Mouse (Mus musculus) MEL (cell line): ENCODE results near the gene Prkcz. TPM values are rescaled to one million over a fixed set of nuclear protein-coding genes. Genes with fewer than 3 reads are reported as not detected.
A peak's percentile ranks its signal among the peaks of the same experiment; 100 is the strongest.

ENCODE experiments used
- DNase-seq: peaks from one replicate; pipeline ENCODE4 v3.0.0; 2011; ENCODE audit warnings: low read depth, low spot score
- H3K27ac ChIP-seq: 2 replicates; pipeline ENCODE4 v1.5.1; 2012; ENCODE audit warnings: low read depth, mild to moderate bottlenecking, control low read depth, low read length, moderate library complexity; ENCODE audit not compliant: control insufficient read depth
- H3K27me3 ChIP-seq, 2 experiments: fragments of 150-350 bp in 1 of 2; sonication (generic) in 1 of 2; 2 replicates each; pipeline ENCODE4 v1.6.1; 2012; ENCODE audit warnings: low read length in 2 of 2, mild to moderate bottlenecking in 2 of 2, improper control_type of control experiment in 1 of 2, moderate library complexity in 1 of 2; ENCODE audit not compliant: insufficient read depth in 2 of 2, control insufficient read depth in 1 of 2
- H3K36me3 ChIP-seq, 2 experiments: 2 replicates each; pipeline ENCODE4 v1.6.1; 2012 to 2014; ENCODE audit warnings: low read length in 2 of 2, improper control_type of control experiment in 1 of 2, inconsistent platforms in 1 of 2, mild to moderate bottlenecking in 1 of 2; ENCODE audit not compliant: insufficient read depth in 2 of 2, control insufficient read depth in 1 of 2
- H3K4me1 ChIP-seq, 2 experiments: fragments of 150-350 bp in 1 of 2; sonication (generic) in 1 of 2; 2 replicates each; pipeline ENCODE4 v1.6.1; 2012; ENCODE audit warnings: low read length in 2 of 2, improper control_type of control experiment in 1 of 2, mild to moderate bottlenecking in 1 of 2; ENCODE audit not compliant: insufficient read depth in 2 of 2, control insufficient read depth in 1 of 2
- H3K4me3 ChIP-seq, 2 experiments: fragments of 150-350 bp in 1 of 2; sonication (generic) in 1 of 2; 2 replicates each; pipeline ENCODE4 v1.5.1; 2012; ENCODE audit warnings: low read depth in 2 of 2, low read length in 2 of 2, mild to moderate bottlenecking in 2 of 2, moderate library complexity in 2 of 2, control low read depth in 1 of 2, improper control_type of control experiment in 1 of 2; ENCODE audit not compliant: control insufficient read depth in 1 of 2, insufficient read depth in 1 of 2
- H3K79me2 ChIP-seq: 2 replicates; pipeline ENCODE4 v1.6.1; 2012; ENCODE audit warnings: mild to moderate bottlenecking, low read length, moderate library complexity; ENCODE audit not compliant: control insufficient read depth, poor library complexity, insufficient read depth
- H3K9ac ChIP-seq: 2 replicates; pipeline ENCODE4 v1.6.1; 2012; ENCODE audit warnings: low read depth, mild to moderate bottlenecking, control low read depth, low read length, moderate library complexity; ENCODE audit not compliant: control insufficient read depth, poor library complexity, severe bottlenecking
- H3K9me3 ChIP-seq: fragments of 150-350 bp; sonication (generic); replicated peaks from 2 replicates; pipeline ENCODE4 v1.6.1; 2012; ENCODE audit warnings: mild to moderate bottlenecking, low read length, improper control_type of control experiment, moderate library complexity; ENCODE audit not compliant: insufficient read depth
- BHLHE40 ChIP-seq: IDR thresholded peaks from 2 replicates; pipeline ENCODE4 v1.6.1; 2012; ENCODE audit warnings: low read depth, mild to moderate bottlenecking, inconsistent platforms, low read length, improper control_type of control experiment, borderline replicate concordance
- CHD1 ChIP-seq: IDR thresholded peaks from 2 replicates; pipeline ENCODE4 v1.6.1; 2012; ENCODE audit warnings: low read depth, mild to moderate bottlenecking, inconsistent platforms, low read length, improper control_type of control experiment
- CTCF ChIP-seq, 3 experiments: IDR thresholded peaks in 2 of 3; conservative IDR thresholded peaks in 1 of 3; 2 replicates each; pipeline ENCODE4 v1.5.1; 2011 to 2012; ENCODE audit warnings: low read length in 3 of 3, low read depth in 2 of 3, mild to moderate bottlenecking in 2 of 3, improper control_type of control experiment in 1 of 3, inconsistent platforms in 1 of 3, mixed read lengths in 1 of 3, moderate library complexity in 1 of 3; ENCODE audit not compliant: control insufficient read depth in 1 of 3, insufficient read depth in 1 of 3, poor library complexity in 1 of 3, severe bottlenecking in 1 of 3
- E2F4 ChIP-seq: IDR thresholded peaks from 2 replicates; pipeline ENCODE4 v1.6.1; 2011; ENCODE audit warnings: low read depth, low read length, improper control_type of control experiment, borderline replicate concordance
- EP300 ChIP-seq, 2 experiments: IDR thresholded peaks; 2 replicates each; pipeline ENCODE4 v1.6.1; 2011; ENCODE audit warnings: improper control_type of control experiment in 2 of 2, low read length in 2 of 2, low read depth in 1 of 2, mild to moderate bottlenecking in 1 of 2
- MAZ ChIP-seq: IDR thresholded peaks from 2 replicates; pipeline ENCODE4 v1.6.1; 2012; ENCODE audit warnings: low read depth, mild to moderate bottlenecking, inconsistent platforms, low read length, improper control_type of control experiment
- MEF2A ChIP-seq: IDR thresholded peaks from 2 replicates; pipeline ENCODE4 v1.6.1; 2014; ENCODE audit warnings: low read depth, mild to moderate bottlenecking, inconsistent platforms, low read length, improper control_type of control experiment; ENCODE audit not compliant: poor library complexity, insufficient replicate concordance, severe bottlenecking; ENCODE audit errors: extremely low read depth
- MYB ChIP-seq: IDR thresholded peaks from 2 replicates; pipeline ENCODE4 v1.6.1; 2011; ENCODE audit warnings: mild to moderate bottlenecking, low read depth, low read length, improper control_type of control experiment
- NRF1 ChIP-seq: IDR thresholded peaks from 2 replicates; pipeline ENCODE4 v1.6.1; 2014; ENCODE audit warnings: low read depth, mild to moderate bottlenecking, inconsistent platforms, low read length, improper control_type of control experiment, moderate library complexity; ENCODE audit not compliant: poor library complexity, insufficient read depth, severe bottlenecking
- POLR2A ChIP-seq, 2 experiments: IDR thresholded peaks; 2 replicates each; pipeline ENCODE4 v1.6.1; 2011 to 2012; ENCODE audit warnings: low read length in 2 of 2, mild to moderate bottlenecking in 2 of 2, control low read depth in 1 of 2, improper control_type of control experiment in 1 of 2, low read depth in 1 of 2, moderate library complexity in 1 of 2; ENCODE audit not compliant: control insufficient read depth in 1 of 2, insufficient read depth in 1 of 2, poor library complexity in 1 of 2
- POLR2AphosphoS2 ChIP-seq: IDR thresholded peaks from 2 replicates; pipeline ENCODE4 v1.6.1; 2011; ENCODE audit warnings: low read length, improper control_type of control experiment
- POLR2AphosphoS5 ChIP-seq: IDR thresholded peaks from 2 replicates; pipeline ENCODE4 v1.6.1; 2012; ENCODE audit warnings: low read depth, borderline replicate concordance, mild to moderate bottlenecking, inconsistent platforms, low read length, moderate library complexity, mixed read lengths
- RAD21 ChIP-seq: IDR thresholded peaks from 2 replicates; pipeline ENCODE4 v1.6.1; 2011; ENCODE audit warnings: mild to moderate bottlenecking, low read depth, low read length, improper control_type of control experiment
- RCOR1 ChIP-seq: IDR thresholded peaks from 2 replicates; pipeline ENCODE4 v1.6.1; 2012; ENCODE audit warnings: low read depth, mild to moderate bottlenecking, inconsistent platforms, low read length, improper control_type of control experiment
- SIN3A ChIP-seq: IDR thresholded peaks from 2 replicates; pipeline ENCODE4 v1.6.1; 2012; ENCODE audit warnings: low read length, improper control_type of control experiment, inconsistent platforms
- SMC3 ChIP-seq: IDR thresholded peaks from 2 replicates; pipeline ENCODE4 v1.6.1; 2011; ENCODE audit warnings: low read depth, low read length, improper control_type of control experiment
- TBP ChIP-seq: IDR thresholded peaks from 2 replicates; pipeline ENCODE4 v1.8.0; 2011; ENCODE audit warnings: low read depth, low read length, improper control_type of control experiment
- TCF12 ChIP-seq: IDR thresholded peaks from 2 replicates; pipeline ENCODE4 v1.6.1; 2014; ENCODE audit warnings: low read depth, mild to moderate bottlenecking, inconsistent platforms, low read length, improper control_type of control experiment, moderate library complexity
- UBTF ChIP-seq: IDR thresholded peaks from 2 replicates; pipeline ENCODE4 v1.6.1; 2012; ENCODE audit warnings: low read depth, mild to moderate bottlenecking, inconsistent platforms, low read length, improper control_type of control experiment, moderate library complexity, borderline replicate concordance; ENCODE audit not compliant: insufficient read depth
- USF1 ChIP-seq: IDR thresholded peaks from 2 replicates; pipeline ENCODE4 v1.6.1; 2014; ENCODE audit warnings: low read depth, mild to moderate bottlenecking, inconsistent platforms, low read length, improper control_type of control experiment, moderate library complexity
- USF2 ChIP-seq, 2 experiments: IDR thresholded peaks; 2 replicates each; pipeline ENCODE4 v1.6.1; 2011 to 2012; ENCODE audit warnings: improper control_type of control experiment in 2 of 2, low read length in 2 of 2, borderline replicate concordance in 1 of 2, inconsistent platforms in 1 of 2, low read depth in 1 of 2, mild to moderate bottlenecking in 1 of 2; ENCODE audit not compliant: insufficient read depth in 1 of 2
- ZC3H11A ChIP-seq: IDR thresholded peaks from 2 replicates; pipeline ENCODE4 v1.6.1; 2012; ENCODE audit warnings: low read depth, mild to moderate bottlenecking, inconsistent platforms, low read length, improper control_type of control experiment
- ZKSCAN1 ChIP-seq: IDR thresholded peaks from 2 replicates; pipeline ENCODE4 v1.6.1; 2012; ENCODE audit warnings: low read depth, mild to moderate bottlenecking, inconsistent platforms, low read length, improper control_type of control experiment, moderate library complexity
- polyA plus RNA-seq, 2 experiments: library from polyadenylated mRNA; stranded (reverse) in 1 of 2; unstranded in 1 of 2; fragments of >175 nt in 1 of 2; fragments of >200 nt in 1 of 2; gene quantifications; 2 replicates each; pipeline versions ENCODE4 v1.2.1 to v1.2.4; 2012; ENCODE audit warnings: low replicate concordance in 2 of 2, low read depth in 1 of 2; ENCODE audit not compliant: insufficient read length in 2 of 2, insufficient read depth in 1 of 2, missing spikeins in 1 of 2
- total RNA-seq: library from RNA; depleted of rRNA; stranded (reverse); fragments of 300-350 nt; gene quantifications from 2 replicates; pipeline ENCODE4 v1.2.3, GENCODE M21; 2012

Prkcz gene
- total and polyA plus RNA-seq, 3 experiments: 0.12 to 0.92 TPM; not detected in 1

- Histone ChIP-seq H3K4me3 (no peak overlapping the region), H3K9me3 (no peaks in the 10 kb centered on the region), H3K27me3 (peaks cover 0 to 1% of the 10 kb centered on the region in 2 experiments; a peak in 1 of 4 replicates), H3K36me3 (peaks cover 0 to 3% of the 10 kb centered on the region in 2 experiments; a peak in 2 of 4 replicates), H3K9ac (no peak overlapping the region), H3K27ac (no peak overlapping the region), H3K79me2 (no peaks in the 10 kb centered on the region), H3K4me1 (peaks cover 0 to 16% of the 10 kb centered on the region in 2 experiments; a peak in 2 of 4 replicates)
- DNase-seq: peak; percentile 52
- TF ChIP-seq USF2 (IDR thresholded peaks at IDR 0.05; ENCODE audit: borderline replicate concordance in 1 of 2, insufficient read depth in 1 of 2, low read depth in 1 of 2, low read length in 2 of 2) (no peak), CTCF (IDR thresholded peaks at IDR 0.05 in 2 of 3, conservative IDR thresholded peaks at IDR 0.05 in 1 of 3; ENCODE audit: control insufficient read depth in 1 of 3, insufficient read depth in 1 of 3, low read depth in 2 of 3, low read length in 3 of 3, poor library complexity in 1 of 3, severe bottlenecking in 1 of 3) (peak; percentile 24 to 59 (median 57); a peak in 5 of 6 replicates), SIN3A (no peak), MAZ (no peak), USF1 (no peak), MYB (no peak), RAD21 (peak; percentile 59), POLR2AphosphoS5 (no peak), CHD1 (no peak), ZC3H11A (peak; percentile 29; the same call in 1 of the 2 replicates), POLR2AphosphoS2 (no peak), SMC3 (peak; percentile 49), BHLHE40 (no peak), POLR2A (IDR thresholded peaks at IDR 0.05; ENCODE audit: control insufficient read depth in 1 of 2, insufficient read depth in 1 of 2, low read depth in 1 of 2, low read length in 2 of 2, poor library complexity in 1 of 2) (no peak), MEF2A (no peak), EP300 (IDR thresholded peaks at IDR 0.05; ENCODE audit: low read depth in 1 of 2, low read length in 2 of 2) (no peak), E2F4 (no peak), UBTF (no peak), ZKSCAN1 (no peak), TBP (no peak), NRF1 (no peak), TCF12 (no peak), RCOR1 (no peak)
These were observed 82.1 kb downstream of the Prkcz start for GRCm38 (mm10) chr4:155279054-155279453.
